Mouse (Mus musculus): Measurements from ENCODE around the gene Gm17324.

The Gm17324 gene

GRCm38 (mm10) chr9:78447606-78447972 lies 997 bp downstream of the Gm17324 start:
- H3K9me3 ChIP-seq (ENCODE audit: low read length) = no peaks in the 10 kb centered on the region
- peaks cover 33% of the 10 kb centered on the region for H3K36me3 ChIP-seq (ENCODE audit: insufficient read depth, low read length)
- peak overlapping the region; percentile 99 for H3K4me3 ChIP-seq (replicated peaks; ENCODE audit: low read length)
- peaks cover 36% of the 10 kb centered on the region for H3K27me3 ChIP-seq (ENCODE audit: insufficient read depth, low read length)
- peaks cover 29% of the 10 kb centered on the region for H3K4me1 ChIP-seq (replicated peaks; ENCODE audit: low read depth, low read length)
- TF ChIP-seq POU5F1 (IDR thresholded peaks at IDR 0.05; ENCODE audit: borderline replicate concordance, low read length) (no peak), CTCF (conservative IDR thresholded peaks at IDR 0.05; ENCODE audit: low read length) (no peak), NANOG (IDR thresholded peaks at IDR 0.05; ENCODE audit: borderline replicate concordance, low read length) (no peak)

DNA sequence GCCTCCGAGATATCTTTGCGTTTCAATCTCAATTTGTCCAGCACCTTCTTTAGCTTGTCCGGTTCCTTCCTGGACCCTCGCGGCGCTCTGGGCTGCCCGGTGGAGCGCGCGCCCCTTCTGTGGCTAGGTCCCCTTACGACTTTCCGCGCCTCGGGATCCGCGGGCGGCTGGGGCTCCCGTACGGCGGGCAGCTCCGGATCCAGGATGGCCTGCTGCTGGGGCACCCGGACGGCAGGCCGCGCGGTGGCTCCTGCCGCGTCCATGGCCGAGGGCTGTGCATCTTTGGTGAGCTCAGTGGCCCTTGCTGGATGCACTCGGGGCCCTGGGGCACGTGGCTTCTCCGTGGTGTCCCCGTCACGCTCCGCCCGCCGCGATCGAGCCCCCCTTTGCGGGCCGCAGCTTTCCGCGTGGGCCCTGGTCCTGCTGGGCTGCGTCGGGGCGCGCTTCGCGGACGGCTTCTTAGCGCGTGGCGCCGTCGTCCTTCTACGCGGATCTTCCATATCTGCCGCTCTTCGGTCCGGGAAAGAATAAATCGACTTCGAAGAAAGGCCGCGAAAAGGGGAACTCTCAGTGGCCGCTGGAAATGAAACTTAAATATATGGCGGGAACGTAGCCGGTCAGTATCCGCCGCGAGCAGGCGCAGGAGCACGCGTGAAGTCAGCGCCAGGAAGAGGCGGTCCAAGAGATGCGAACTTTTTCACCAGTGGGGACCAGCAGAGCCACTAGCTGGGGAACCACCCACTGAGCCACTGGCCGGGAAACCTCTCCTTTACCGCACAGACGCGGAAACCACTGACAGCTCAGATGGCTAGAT lies 5.8 kb downstream of the Gm17324 start, which contains the start of gene Cgas:
Gene Cgas (minus strand): TSS at position 659 of the 814 bp plus-strand sequence.
- Histone ChIP-seq H3K9me3 (ENCODE audit: low read length) (no peaks in the 10 kb centered on the region), H3K4me3 (replicated peaks; ENCODE audit: low read length) (peak within 1 kb of the TSS; percentile 78), H3K4me1 (replicated peaks; ENCODE audit: low read depth, low read length) (peaks cover 28% of the 10 kb centered on the region), H3K36me3 (ENCODE audit: insufficient read depth, low read length) (no peaks in the 10 kb centered on the region), H3K27me3 (ENCODE audit: insufficient read depth, low read length) (peaks cover 63% of the 10 kb centered on the region)
- TF ChIP-seq NANOG (IDR thresholded peaks at IDR 0.05; ENCODE audit: borderline replicate concordance, low read length) = no peak
- no peak for TF ChIP-seq CTCF (conservative IDR thresholded peaks at IDR 0.05; ENCODE audit: low read length)
- no peak for TF ChIP-seq POU5F1 (IDR thresholded peaks at IDR 0.05; ENCODE audit: borderline replicate concordance, low read length)

DNA sequence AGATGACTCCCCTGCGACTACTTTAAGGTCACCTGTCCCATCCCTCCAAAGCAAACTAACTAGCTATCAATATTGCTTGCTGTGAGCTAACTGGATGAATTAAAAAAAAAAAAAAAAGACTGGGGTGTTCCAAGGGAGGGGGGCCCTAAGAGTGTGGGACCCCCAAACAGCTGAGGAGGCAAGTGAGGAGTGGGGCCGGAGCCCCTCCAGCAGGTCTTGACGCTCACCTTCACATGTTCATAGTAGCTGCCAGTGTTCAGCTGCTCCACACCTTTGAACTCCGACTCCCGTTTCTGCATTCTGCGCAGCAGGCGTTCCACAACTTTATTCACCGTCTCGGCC lies 6.4 kb downstream of the Gm17324 start:
- TF ChIP-seq CTCF (conservative IDR thresholded peaks at IDR 0.05; ENCODE audit: low read length) (no peak), POU5F1 (IDR thresholded peaks at IDR 0.05; ENCODE audit: borderline replicate concordance, low read length) (no peak), NANOG (IDR thresholded peaks at IDR 0.05; ENCODE audit: borderline replicate concordance, low read length) (no peak)
- Histone ChIP-seq H3K9me3 (ENCODE audit: low read length) (no peaks in the 10 kb centered on the region), H3K4me3 (replicated peaks; ENCODE audit: low read length) (peak overlapping the region; percentile 78), H3K27me3 (ENCODE audit: insufficient read depth, low read length) (peaks cover 63% of the 10 kb centered on the region), H3K36me3 (ENCODE audit: insufficient read depth, low read length) (no peaks in the 10 kb centered on the region), H3K4me1 (replicated peaks; ENCODE audit: low read depth, low read length) (peaks cover 28% of the 10 kb centered on the region)

DNA sequence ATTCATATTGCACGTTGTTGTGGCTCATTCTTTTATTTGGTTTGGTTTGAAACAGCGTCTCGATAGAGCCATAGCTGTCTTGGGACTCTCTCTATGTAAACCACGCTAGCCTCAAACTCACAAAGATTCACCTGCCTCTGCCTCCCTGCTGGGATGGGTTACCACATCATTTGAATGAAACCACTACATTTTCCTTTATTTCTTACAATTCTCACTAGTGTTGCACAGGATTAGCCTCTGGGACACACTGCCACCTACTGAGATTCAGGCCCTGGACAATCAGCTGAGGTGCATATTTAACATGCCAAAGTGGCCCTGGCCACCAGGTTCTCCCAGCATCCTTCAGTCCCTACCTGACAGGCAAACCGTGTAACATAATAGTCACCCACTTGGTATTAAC lies 9.2 kb downstream of the Gm17324 start:
- H3K36me3 ChIP-seq (ENCODE audit: insufficient read depth, low read length) = no peaks in the 10 kb centered on the region
- no peaks in the 10 kb centered on the region for H3K9me3 ChIP-seq (ENCODE audit: low read length)
- TF ChIP-seq CTCF (conservative IDR thresholded peaks at IDR 0.05; ENCODE audit: low read length) = no peak
- no peak for TF ChIP-seq POU5F1 (IDR thresholded peaks at IDR 0.05; ENCODE audit: borderline replicate concordance, low read length)
- no peak for TF ChIP-seq NANOG (IDR thresholded peaks at IDR 0.05; ENCODE audit: borderline replicate concordance, low read length)
- H3K4me3 ChIP-seq (replicated peaks; ENCODE audit: low read length) = no peak overlapping the region
- peaks cover 39% of the 10 kb centered on the region for H3K4me1 ChIP-seq (replicated peaks; ENCODE audit: low read depth, low read length)
- peaks cover 45% of the 10 kb centered on the region for H3K27me3 ChIP-seq (ENCODE audit: insufficient read depth, low read length)

DNA sequence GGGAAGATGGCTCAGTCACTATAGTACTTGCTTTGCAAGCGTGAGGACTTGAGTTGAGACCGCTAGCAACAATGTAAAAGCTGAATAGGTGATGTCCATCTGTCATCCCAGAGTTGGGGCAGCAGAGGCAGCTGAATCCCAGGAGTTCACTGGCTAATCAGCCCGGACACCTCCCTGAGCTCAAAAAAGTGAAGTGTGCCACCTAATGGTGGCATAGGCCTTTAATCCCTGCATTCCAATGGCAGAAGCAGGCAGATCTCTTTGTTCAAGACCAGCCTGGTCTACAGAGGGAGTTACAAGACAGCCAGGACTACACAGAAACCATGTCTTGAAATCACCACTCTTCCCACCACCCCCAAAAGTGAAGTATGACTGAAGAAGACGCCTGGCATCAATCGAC lies 16.1 kb downstream of the Gm17324 start:
- peaks cover 36% of the 10 kb centered on the region for H3K4me1 ChIP-seq (replicated peaks; ENCODE audit: low read depth, low read length)
- H3K36me3 ChIP-seq (ENCODE audit: insufficient read depth, low read length) = no peaks in the 10 kb centered on the region
- peaks cover 12% of the 10 kb centered on the region for H3K27me3 ChIP-seq (ENCODE audit: insufficient read depth, low read length)
- H3K4me3 ChIP-seq (replicated peaks; ENCODE audit: low read length) = no peak overlapping the region
- no peak for TF ChIP-seq POU5F1 (IDR thresholded peaks at IDR 0.05; ENCODE audit: borderline replicate concordance, low read length)
- no peak for TF ChIP-seq NANOG (IDR thresholded peaks at IDR 0.05; ENCODE audit: borderline replicate concordance, low read length)
- no peak for TF ChIP-seq CTCF (conservative IDR thresholded peaks at IDR 0.05; ENCODE audit: low read length)
- no peaks in the 10 kb centered on the region for H3K9me3 ChIP-seq (ENCODE audit: low read length)

GRCm38 (mm10) chr9:78430486-78430885 lies 18.1 kb downstream of the Gm17324 start:
- no peak for TF ChIP-seq CTCF (conservative IDR thresholded peaks at IDR 0.05; ENCODE audit: low read length)
- no peak for TF ChIP-seq NANOG (IDR thresholded peaks at IDR 0.05; ENCODE audit: borderline replicate concordance, low read length)
- TF ChIP-seq POU5F1 (IDR thresholded peaks at IDR 0.05; ENCODE audit: borderline replicate concordance, low read length) = no peak
- H3K36me3 ChIP-seq (ENCODE audit: insufficient read depth, low read length) = no peaks in the 10 kb centered on the region
- peaks cover 21% of the 10 kb centered on the region for H3K4me1 ChIP-seq (replicated peaks; ENCODE audit: low read depth, low read length)
- no peak overlapping the region for H3K4me3 ChIP-seq (replicated peaks; ENCODE audit: low read length)
- peaks cover 12% of the 10 kb centered on the region for H3K27me3 ChIP-seq (ENCODE audit: insufficient read depth, low read length)
- no peaks in the 10 kb centered on the region for H3K9me3 ChIP-seq (ENCODE audit: low read length)

DNA sequence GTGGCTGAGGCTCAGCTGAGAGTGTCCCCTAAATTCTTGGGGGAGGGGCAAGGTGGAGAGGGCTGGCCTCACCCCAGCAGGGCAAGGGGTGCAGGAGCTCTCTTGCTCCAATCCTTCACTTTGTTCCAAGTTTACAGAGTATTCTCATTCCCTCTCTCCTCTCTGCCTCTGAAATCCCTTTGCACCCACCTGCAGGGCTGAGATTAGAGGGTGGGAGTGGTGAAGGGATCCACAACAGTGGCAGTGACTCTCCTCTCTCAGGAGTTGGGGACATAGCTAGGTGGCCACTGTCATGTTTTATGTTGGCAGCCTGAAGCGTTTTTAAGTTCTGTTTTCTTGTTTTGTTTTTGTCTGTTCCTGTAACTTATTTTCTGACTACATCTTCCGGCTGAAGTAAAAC lies 19.0 kb downstream of the Gm17324 start:
- TF ChIP-seq POU5F1 (IDR thresholded peaks at IDR 0.05; ENCODE audit: borderline replicate concordance, low read length) (no peak), CTCF (conservative IDR thresholded peaks at IDR 0.05; ENCODE audit: low read length) (no peak), NANOG (IDR thresholded peaks at IDR 0.05; ENCODE audit: borderline replicate concordance, low read length) (no peak)
- Histone ChIP-seq H3K9me3 (ENCODE audit: low read length) (no peaks in the 10 kb centered on the region), H3K27me3 (ENCODE audit: insufficient read depth, low read length) (peaks cover 12% of the 10 kb centered on the region), H3K4me3 (replicated peaks; ENCODE audit: low read length) (no peak overlapping the region), H3K4me1 (replicated peaks; ENCODE audit: low read depth, low read length) (peaks cover 21% of the 10 kb centered on the region), H3K36me3 (ENCODE audit: insufficient read depth, low read length) (0 out of 2 replicates have a peak, but pooled peaks cover 3% of the 10 kb centered on the region)

DNA sequence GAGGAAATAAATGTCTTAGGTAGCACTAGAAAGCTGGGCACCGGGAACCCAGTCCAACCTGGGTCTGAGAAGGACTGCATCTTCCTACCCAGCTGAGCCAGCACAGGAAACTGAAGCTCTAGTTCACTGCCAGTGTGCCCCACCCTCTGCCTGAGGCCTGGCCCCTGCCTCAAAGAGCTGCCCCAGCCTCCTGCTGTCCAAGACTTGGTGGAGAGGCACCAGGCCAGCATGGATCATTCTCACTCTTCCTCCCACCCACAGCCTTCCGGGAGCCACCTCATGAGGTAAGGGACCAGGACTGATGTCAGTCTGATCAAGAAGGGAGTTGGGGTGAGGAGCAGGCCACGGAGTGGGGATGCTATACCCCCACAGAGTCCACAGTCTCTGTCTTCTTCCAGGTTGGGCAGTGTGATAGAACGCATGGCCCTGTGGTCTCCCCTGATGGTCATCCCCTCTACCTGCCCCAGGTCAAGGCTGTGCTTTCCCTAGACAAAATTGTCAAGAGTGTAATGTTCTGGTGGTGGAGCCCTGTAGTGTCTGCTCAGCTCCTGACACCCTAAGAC lies 19.6 kb downstream of the Gm17324 start:
- Histone ChIP-seq H3K9me3 (ENCODE audit: low read length) (no peaks in the 10 kb centered on the region), H3K27me3 (ENCODE audit: insufficient read depth, low read length) (peaks cover 12% of the 10 kb centered on the region), H3K4me1 (replicated peaks; ENCODE audit: low read depth, low read length) (peaks cover 21% of the 10 kb centered on the region), H3K36me3 (ENCODE audit: insufficient read depth, low read length) (peaks cover 9% of the 10 kb centered on the region), H3K4me3 (replicated peaks; ENCODE audit: low read length) (no peak overlapping the region)
- TF ChIP-seq CTCF (conservative IDR thresholded peaks at IDR 0.05; ENCODE audit: low read length) (no peak), NANOG (IDR thresholded peaks at IDR 0.05; ENCODE audit: borderline replicate concordance, low read length) (no peak), POU5F1 (IDR thresholded peaks at IDR 0.05; ENCODE audit: borderline replicate concordance, low read length) (no peak)

All from E14TG2a.4 (cell line).